Mouse (Mus musculus): ENCODE data around the gene Sorcs3.

- no peak for TF ChIP-seq CTCF (IDR thresholded peaks at IDR 0.05; ENCODE audit: borderline replicate concordance, insufficient read depth, low read depth, low read length)
- no peak for TF ChIP-seq POLR2A (IDR thresholded peaks at IDR 0.05; ENCODE audit: borderline replicate concordance, insufficient read depth, low read length)
Observed at GRCm38 (mm10) chr19:48309531-48310337, 103.9 kb downstream of the Sorcs3 start.
